Mouse (Mus musculus): ENCODE measurements at regions not wholly inside any gene's neighbourhood (a gene's known extent, or its start where the extent isn't known, plus 50 kb on each side); places are given as distances from the start of the nearest gene placed in this dataset.

GRCm38 (mm10) chr5:28009871-28010270, 61.3 kb upstream of the Insig1 start:
- TF ChIP-seq CTCF (IDR thresholded peaks at IDR 0.05; ENCODE audit: low read depth) = no peak
- Histone ChIP-seq H3K4me1 (replicated peaks; ENCODE audit: insufficient read depth, low read length) (no peaks in the 10 kb centered on the region), H3K9ac (ENCODE audit: low read depth, low read length) (no peak overlapping the region), H3K4me2 (ENCODE audit: low read length) (no peak overlapping the region), H3K27ac (no peak overlapping the region), H3K27me3 (ENCODE audit: insufficient read depth, low read length) (no peaks in the 10 kb centered on the region), H3K4me3 (replicated peaks; ENCODE audit: low read depth, low read length) (no peak overlapping the region), H3K9me3 (replicated peaks; ENCODE audit: low read length) (no peaks in the 10 kb centered on the region), H3K36me3 (ENCODE audit: insufficient read depth, low read length) (no peaks in the 10 kb centered on the region)
- DNase-seq (ENCODE audit: low spot score) = no peak
- ATAC-seq (replicated peaks; ENCODE audit: low FRiP score, low read depth) = no peak
- 47% methylated on average over 2 of the region's 2 CpGs for WGBS

- H3K9me3 ChIP-seq (replicated peaks; ENCODE audit: low read length) = no peaks in the 10 kb centered on the region
- no peak for DNase-seq (ENCODE audit: low spot score)
- no peak for TF ChIP-seq CTCF (IDR thresholded peaks at IDR 0.05; ENCODE audit: low read depth)
- no peak overlapping the region for H3K27ac ChIP-seq
- H3K9ac ChIP-seq (ENCODE audit: low read depth, low read length) = no peak overlapping the region
- no peak overlapping the region for H3K4me2 ChIP-seq (ENCODE audit: low read length)
- H3K36me3 ChIP-seq (ENCODE audit: insufficient read depth, low read length) = no peaks in the 10 kb centered on the region
- no peaks in the 10 kb centered on the region for H3K27me3 ChIP-seq (ENCODE audit: insufficient read depth, low read length)
- ATAC-seq (replicated peaks; ENCODE audit: low FRiP score, low read depth) = no peak
- whole genome bisulfite sequencing = 79% methylated on average over 3 of the region's 3 CpGs
- no peaks in the 10 kb centered on the region for H3K4me1 ChIP-seq (replicated peaks; ENCODE audit: insufficient read depth, low read length)
- no peak overlapping the region for H3K4me3 ChIP-seq (replicated peaks; ENCODE audit: low read depth, low read length)
Observed at GRCm38 (mm10) chr5:28010529-28010928, 60.6 kb upstream of the Insig1 start.

- H3K36me3 ChIP-seq (ENCODE audit: insufficient read depth, low read length) = no peaks in the 10 kb centered on the region
- no peak for ATAC-seq (replicated peaks; ENCODE audit: low FRiP score, low read depth)
- no peaks in the 10 kb centered on the region for H3K4me1 ChIP-seq (replicated peaks; ENCODE audit: insufficient read depth, low read length)
- no peak for TF ChIP-seq CTCF (IDR thresholded peaks at IDR 0.05; ENCODE audit: low read depth)
- no peak overlapping the region for H3K9ac ChIP-seq (ENCODE audit: low read depth, low read length)
- H3K9me3 ChIP-seq (replicated peaks; ENCODE audit: low read length) = no peaks in the 10 kb centered on the region
- DNase-seq (ENCODE audit: low spot score) = no peak
- no peak overlapping the region for H3K4me2 ChIP-seq (ENCODE audit: low read length)
- H3K27me3 ChIP-seq (ENCODE audit: insufficient read depth, low read length) = no peaks in the 10 kb centered on the region
- 86% methylated on average over 2 of the region's 2 CpGs for WGBS
- no peak overlapping the region for H3K4me3 ChIP-seq (replicated peaks; ENCODE audit: low read depth, low read length)
- H3K27ac ChIP-seq = no peak overlapping the region
Observed at GRCm38 (mm10) chr5:28012496-28012895, 58.7 kb upstream of the Insig1 start.

DNA sequence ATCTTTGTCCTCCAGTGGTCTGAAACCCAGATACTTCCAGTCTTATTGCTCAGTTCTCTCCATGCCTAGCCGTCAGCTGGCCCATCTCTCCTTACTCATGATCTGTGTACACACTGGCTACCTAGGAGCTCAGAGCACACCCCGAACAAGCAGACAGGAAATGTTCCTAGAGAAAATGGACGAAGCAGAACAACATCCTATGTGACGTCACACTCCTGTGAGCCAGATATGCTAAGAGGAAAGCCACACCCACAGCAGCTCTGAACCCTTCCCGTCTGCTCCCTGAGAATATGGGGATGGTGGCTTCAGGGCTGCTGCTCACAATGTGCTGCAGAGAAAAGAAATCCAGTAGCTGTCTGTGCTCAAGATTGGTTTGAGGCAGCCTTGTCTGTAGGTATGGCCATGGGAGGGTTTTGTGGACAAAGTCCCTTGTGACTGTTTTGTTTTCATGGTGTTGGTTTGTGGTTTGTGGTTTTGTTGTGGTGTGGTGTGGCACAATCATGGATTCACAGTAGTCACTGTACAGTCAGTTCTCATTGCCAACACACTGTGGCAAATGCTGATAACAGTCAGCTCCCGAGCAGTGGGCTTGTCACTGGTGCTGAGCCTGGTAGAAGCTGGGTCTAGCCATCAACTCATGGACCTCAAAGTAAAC, 57.4 kb upstream of the Insig1 start:
- no peaks in the 10 kb centered on the region for H3K36me3 ChIP-seq (ENCODE audit: insufficient read depth, low read length)
- no peaks in the 10 kb centered on the region for H3K9me3 ChIP-seq (replicated peaks; ENCODE audit: low read length)
- no peak for TF ChIP-seq CTCF (IDR thresholded peaks at IDR 0.05; ENCODE audit: low read depth)
- H3K4me1 ChIP-seq (replicated peaks; ENCODE audit: insufficient read depth, low read length) = no peaks in the 10 kb centered on the region
- H3K27ac ChIP-seq = no peak overlapping the region
- no peaks in the 10 kb centered on the region for H3K27me3 ChIP-seq (ENCODE audit: insufficient read depth, low read length)
- DNase-seq (ENCODE audit: low spot score) = no peak
- no peak for ATAC-seq (replicated peaks; ENCODE audit: low FRiP score, low read depth)
- H3K9ac ChIP-seq (ENCODE audit: low read depth, low read length) = no peak overlapping the region
- no peak overlapping the region for H3K4me2 ChIP-seq (ENCODE audit: low read length)
- H3K4me3 ChIP-seq (replicated peaks; ENCODE audit: low read depth, low read length) = no peak overlapping the region
- WGBS = 52% methylated on average over 6 of the region's 6 CpGs

DNA sequence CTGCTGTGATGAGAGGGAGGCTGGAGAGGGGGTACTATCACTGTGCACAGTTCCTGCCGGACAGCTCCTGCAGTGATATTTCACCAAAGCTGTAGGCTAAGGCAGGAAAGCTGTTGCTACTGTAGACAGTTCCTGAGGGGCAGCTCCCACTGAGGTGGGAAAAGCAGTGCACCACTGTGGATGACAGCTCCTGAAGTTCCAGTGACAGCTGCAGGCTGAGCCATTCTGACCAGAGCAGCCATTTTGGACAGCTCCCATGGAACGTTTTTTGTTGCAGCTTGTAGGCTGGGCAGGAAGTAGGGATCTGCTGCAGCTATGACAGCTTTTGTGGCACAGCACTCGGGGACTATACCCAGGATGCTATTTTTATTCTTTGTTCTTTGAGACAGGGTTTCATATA, 51.3 kb upstream of the Insig1 start:
- no peak overlapping the region for H3K27ac ChIP-seq
- H3K4me2 ChIP-seq (ENCODE audit: low read length) = no peak overlapping the region
- H3K9ac ChIP-seq (ENCODE audit: low read depth, low read length) = no peak overlapping the region
- H3K27me3 ChIP-seq (ENCODE audit: insufficient read depth, low read length) = no peaks in the 10 kb centered on the region
- H3K4me3 ChIP-seq (replicated peaks; ENCODE audit: low read depth, low read length) = no peak overlapping the region
- WGBS = 44% methylated on average over 3 of the region's 3 CpGs
- TF ChIP-seq CTCF (IDR thresholded peaks at IDR 0.05; ENCODE audit: low read depth) = no peak
- H3K4me1 ChIP-seq (replicated peaks; ENCODE audit: insufficient read depth, low read length) = no peaks in the 10 kb centered on the region
- H3K36me3 ChIP-seq (ENCODE audit: insufficient read depth, low read length) = no peaks in the 10 kb centered on the region
- no peak for DNase-seq (ENCODE audit: low spot score)
- no peaks in the 10 kb centered on the region for H3K9me3 ChIP-seq (replicated peaks; ENCODE audit: low read length)
- ATAC-seq (replicated peaks; ENCODE audit: low FRiP score, low read depth) = no peak

All from kidney, postnatal 0 days (tissue).